9 mouse cellular contexts compared by ENCODE assay signal in genomic region chr8:119425533-119425932, GRCm38 (mm10). TPM values are rescaled to one million over a fixed set of nuclear protein-coding genes. Genes with fewer than 3 reads are reported as not detected.
DNase-seq lines count a peak whose midpoint lies in the region; ATAC-seq and TF ChIP-seq lines count a peak whose summit lies in the region.
"Had no signal": no experiment of that assay in that cellular context is flagged by ENCODE, and none has a peak within 500 bp of the region (broad histone marks: within the 10 kb centered on the region; RNA-seq: fewer than 3 reads in every experiment).

No protein-coding gene starts in this region.

- TF ChIP-seq POLR2A in bone marrow macrophage, adult 2 months (IDR thresholded peaks at IDR 0.05; ENCODE audit: borderline replicate concordance, low read depth, low read length), result no peak

- no peak for TF ChIP-seq CTCF in bone marrow macrophage, adult 2 months (IDR thresholded peaks at IDR 0.05; ENCODE audit: low read depth, low read length)
- no peak for TF ChIP-seq CTCF in lung, embryonic 14.5 days (IDR thresholded peaks at IDR 0.05; ENCODE audit: low read depth)

- 72% methylated on average over 10 of the region's 10 CpGs for WGBS in intestine, embryonic 16.5 days
- 68% methylated on average over 10 of the region's 10 CpGs for WGBS in lung, embryonic 14.5 days
- 84% methylated on average over 10 of the region's 10 CpGs for WGBS in midbrain, embryonic 10.5 days

- H3K36me3 ChIP-seq in intestine, embryonic 16.5 days (ENCODE audit: control insufficient read depth, insufficient read depth, low read length), result no peaks in the 10 kb centered on the region
- no peaks in the 10 kb centered on the region for H3K36me3 ChIP-seq in lung, embryonic 14.5 days (ENCODE audit: insufficient read depth)
- no peaks in the 10 kb centered on the region for H3K36me3 ChIP-seq in midbrain, embryonic 10.5 days
- H3K36me3 ChIP-seq: midbrain, embryonic 12.5 days had no signal

- peak; percentile 95 to 97 for DNase-seq in adrenal gland, adult (ENCODE audit: inconsistent age in 2 of 2, low spot score in 1 of 2)
- peak; percentile 54 for DNase-seq in lung, embryonic 14.5 days
- peak; percentile 68 for DNase-seq in testis, postnatal 10 days (ENCODE audit: low spot score)
- no peak for DNase-seq in layer of hippocampus, postnatal 14 days (ENCODE audit: low spot score in 2 of 2)
- no peak for DNase-seq in midbrain, embryonic 10.5 days (ENCODE audit: low spot score)

- peak overlapping the region; percentile 99 for H3K27ac ChIP-seq in bone marrow macrophage, adult 2 months (ENCODE audit: insufficient read depth, low read depth, low read length)
- H3K27ac ChIP-seq in intestine, embryonic 16.5 days (ENCODE audit: low read length), result peak overlapping the region; percentile 49
- H3K27ac ChIP-seq in lung, embryonic 14.5 days (ENCODE audit: low read depth), result peak overlapping the region; percentile 81
- no peak overlapping the region for H3K27ac ChIP-seq in midbrain, embryonic 10.5 days (replicated peaks)
- H3K27ac ChIP-seq: midbrain, embryonic 12.5 days had no signal

- peak overlapping the region; percentile 1; the same call in 1 of the 2 replicates for H3K9ac ChIP-seq in intestine, embryonic 16.5 days (ENCODE audit: low read depth, low read length)
- no peak overlapping the region for H3K9ac ChIP-seq in lung, embryonic 14.5 days
- H3K9ac ChIP-seq: midbrain, embryonic 12.5 days had no signal

- H3K4me2 ChIP-seq in intestine, embryonic 16.5 days (ENCODE audit: low read depth, low read length), result no peak overlapping the region
- no peak overlapping the region for H3K4me2 ChIP-seq in lung, embryonic 14.5 days
- H3K4me2 ChIP-seq: midbrain, embryonic 12.5 days had no signal

- 0 out of 2 replicates have a peak, but pooled peaks have one; percentile 19 for ATAC-seq in intestine, embryonic 16.5 days
- ATAC-seq in lung, embryonic 14.5 days (ENCODE audit: insufficient read depth), result peak; percentile 18; the same call in 1 of the 2 replicates
- ATAC-seq in frontal cortex, adult (ENCODE audit: low TSS enrichment), result no peak

- peaks cover 67% of the 10 kb centered on the region for H3K4me1 ChIP-seq in bone marrow macrophage, adult 2 months (ENCODE audit: control insufficient read depth, insufficient read depth, low read length)
- H3K4me1 ChIP-seq in intestine, embryonic 16.5 days (ENCODE audit: control insufficient read depth, insufficient read depth, low read length), result peaks cover 21% of the 10 kb centered on the region
- 0 out of 2 replicates have a peak, but pooled peaks cover 2% of the 10 kb centered on the region for H3K4me1 ChIP-seq in lung, embryonic 14.5 days (ENCODE audit: insufficient read depth)
- H3K4me1 ChIP-seq in midbrain, embryonic 10.5 days, result peaks cover 18% of the 10 kb centered on the region
- H3K4me1 ChIP-seq: midbrain, embryonic 12.5 days had no signal

- peak overlapping the region; percentile 86 for H3K4me3 ChIP-seq in bone marrow macrophage, adult 2 months (ENCODE audit: insufficient read depth, low read length)
- H3K4me3 ChIP-seq in intestine, embryonic 16.5 days (ENCODE audit: low read length), result no peak overlapping the region
- H3K4me3 ChIP-seq in lung, embryonic 14.5 days (ENCODE audit: low read depth, low read length), result no peak overlapping the region
- no peak overlapping the region for H3K4me3 ChIP-seq in midbrain, embryonic 10.5 days
- H3K4me3 ChIP-seq: midbrain, embryonic 12.5 days had no signal

- H3K9me3 ChIP-seq in intestine, embryonic 16.5 days (ENCODE audit: control insufficient read depth, low read length), result no peaks in the 10 kb centered on the region
- H3K9me3 ChIP-seq in lung, embryonic 14.5 days (ENCODE audit: low read depth, low read length), result no peaks in the 10 kb centered on the region
- no peaks in the 10 kb centered on the region for H3K9me3 ChIP-seq in midbrain, embryonic 10.5 days (replicated peaks)
- H3K9me3 ChIP-seq: midbrain, embryonic 12.5 days had no signal

- no peaks in the 10 kb centered on the region for H3K27me3 ChIP-seq in intestine, embryonic 16.5 days (replicated peaks; ENCODE audit: control insufficient read depth, insufficient read depth, low read length)
- H3K27me3 ChIP-seq in lung, embryonic 14.5 days (ENCODE audit: insufficient read depth, low read length), result no peaks in the 10 kb centered on the region
- no peaks in the 10 kb centered on the region for H3K27me3 ChIP-seq in midbrain, embryonic 10.5 days (ENCODE audit: low read depth, poor library complexity, severe bottlenecking)
- H3K27me3 ChIP-seq: midbrain, embryonic 12.5 days had no signal

RNA-seq across cellular contexts. Expression of gene Osgin1, which starts 8.4 kb away (rescaled TPM):
- polyA plus RNA-seq in bone marrow macrophage, adult 2 months (2012; ENCODE audit: insufficient read depth, insufficient read length, missing spikeins), result 33.8 and 34.3 TPM in 2 replicates
- 8.0 and 9.2 TPM in 2 replicates for polyA plus RNA-seq in intestine, embryonic 16.5 days (2015; fragmentation: Nextera tagmentation; extraction: Ambion mirVana)
- 0.53 and 0.85 TPM in 2 replicates for polyA plus RNA-seq in lung, embryonic 14.5 days (2014; fragmentation: Nextera tagmentation; extraction: Ambion mirVana)
- 1 to 10 TPM in 1 of 2 experiments, under 1 TPM in 1; 0.19 to 1.2 TPM for total RNA-seq in layer of hippocampus, postnatal 14 days (2021)
- 0.21 and 0.23 TPM in 2 replicates for polyA plus RNA-seq in midbrain, embryonic 10.5 days (2016; fragmentation: Nextera tagmentation; extraction: Ambion mirVana)

RNA-seq across cellular contexts. Expression of gene Necab2, which starts 21.0 kb away (rescaled TPM):
- not detected in 2 replicates for polyA plus RNA-seq in bone marrow macrophage, adult 2 months (2012; ENCODE audit: insufficient read depth, insufficient read length, missing spikeins)
- polyA plus RNA-seq in intestine, embryonic 16.5 days (2015; fragmentation: Nextera tagmentation; extraction: Ambion mirVana), result 1.3 and 1.6 TPM in 2 replicates
- 1.9 and 2.2 TPM in 2 replicates for polyA plus RNA-seq in lung, embryonic 14.5 days (2014; fragmentation: Nextera tagmentation; extraction: Ambion mirVana)
- total RNA-seq in layer of hippocampus, postnatal 14 days (2021), result 100 to 1,000 TPM; 126 to 129 TPM
- polyA plus RNA-seq in midbrain, embryonic 10.5 days (2016; fragmentation: Nextera tagmentation; extraction: Ambion mirVana), result 16.3 and 17.0 TPM in 2 replicates

RNA-seq across cellular contexts. Expression of gene Mlycd, which starts 30.9 kb away (rescaled TPM):
- polyA plus RNA-seq in bone marrow macrophage, adult 2 months (2012; ENCODE audit: insufficient read depth, insufficient read length, missing spikeins), result 14.2 and 14.3 TPM in 2 replicates
- polyA plus RNA-seq in intestine, embryonic 16.5 days (2015; fragmentation: Nextera tagmentation; extraction: Ambion mirVana), result 20.6 and 22.7 TPM in 2 replicates
- polyA plus RNA-seq in lung, embryonic 14.5 days (2014; fragmentation: Nextera tagmentation; extraction: Ambion mirVana), result 11.8 and 14.0 TPM in 2 replicates
- total RNA-seq in layer of hippocampus, postnatal 14 days (2021), result 10 to 100 TPM; 24.1 to 27.0 TPM
- polyA plus RNA-seq in midbrain, embryonic 10.5 days (2016; fragmentation: Nextera tagmentation; extraction: Ambion mirVana), result 10.9 and 11.4 TPM in 2 replicates

Comparison
In these comparisons a context has a peak if more than half of its experiments do, and no peak if none do; other contexts are left out.
1. DNase-seq: peak in adrenal gland, adult (2 of 2), lung, embryonic 14.5 days (single experiment) and testis, postnatal 10 days (single experiment); none in layer of hippocampus, postnatal 14 days (0 of 2) and midbrain, embryonic 10.5 days (single experiment).